Mouse (Mus musculus): ENCODE results near the gene Inca1.

DNA sequence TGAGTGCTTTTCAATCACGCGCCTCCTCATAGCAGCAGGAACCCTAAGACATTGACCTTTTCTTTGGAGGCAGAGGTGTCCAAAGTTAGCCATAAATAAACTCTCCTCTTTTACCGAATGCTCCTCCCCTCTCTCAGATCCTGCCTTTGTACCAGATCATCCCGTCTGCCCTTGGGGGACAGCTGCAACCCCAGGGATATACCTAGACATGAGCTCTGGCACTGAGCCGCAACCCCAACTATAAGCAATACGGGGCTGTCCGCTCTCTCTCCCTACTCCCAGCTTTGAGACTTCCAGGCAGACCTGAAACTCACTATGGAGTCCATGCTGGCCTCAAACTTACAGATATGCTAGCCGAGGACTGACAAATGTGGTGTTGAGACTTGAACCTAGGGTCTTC, 33.3 kb downstream of the Inca1 start:
- no peak for TF ChIP-seq CTCF (IDR thresholded peaks at IDR 0.05; ENCODE audit: control insufficient read depth, insufficient read depth, insufficient replicate concordance, low read depth, low read length)
- TF ChIP-seq POLR2A (IDR thresholded peaks at IDR 0.05; ENCODE audit: control insufficient read depth, low read depth, low read length): no peak

All from testis, adult 2 months (tissue).